Mouse (Mus musculus) layer of hippocampus, postnatal 25 days (tissue): ENCODE data around the gene Clstn2. TPM values are rescaled to one million over a fixed set of nuclear protein-coding genes. Genes with fewer than 3 reads are reported as not detected.

Experiments
- DNase-seq, 2 experiments: peaks; one replicate each; pipeline ENCODE4 v3.0.0; 2022; ENCODE audit warnings: mixed read lengths in 2 of 2, low spot score in 1 of 2; ENCODE audit errors: extremely low spot score in 1 of 2
- total RNA-seq, 2 experiments: library from RNA; stranded (reverse); gene quantifications; 2 replicates each; pipeline ENCODE4 v1.2.3; 2021

Clstn2 gene
- total RNA-seq, 2 experiments from 2014 or later = 138 to 161 TPM

DNA sequence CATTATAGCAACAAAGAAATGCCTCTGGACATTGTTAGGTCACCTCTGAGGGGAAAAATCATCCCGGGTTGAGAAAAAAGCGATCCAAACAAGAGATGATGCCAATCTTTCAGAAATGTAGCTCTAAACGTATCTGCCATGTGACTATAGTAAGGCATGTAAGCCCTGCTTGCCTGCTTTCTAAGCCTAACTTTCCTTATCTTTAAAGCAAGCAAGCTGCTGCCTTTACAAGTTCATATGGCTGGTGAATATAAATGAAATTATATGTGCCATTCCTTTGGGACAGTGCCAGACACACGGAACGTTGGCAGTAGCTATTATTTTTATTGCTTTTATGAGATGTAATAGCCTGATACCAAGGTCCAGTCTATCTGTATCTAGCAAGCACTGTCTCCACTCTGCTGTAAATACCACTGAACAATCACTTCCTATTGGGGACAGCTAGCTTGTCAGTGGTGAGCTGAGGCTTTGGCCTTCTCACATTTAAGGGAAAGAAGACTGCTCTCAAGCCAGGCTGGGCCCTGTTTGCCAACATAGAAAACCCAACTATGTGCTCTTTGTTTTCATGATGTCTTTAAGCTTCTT, 252.9 kb downstream of the Clstn2 start:
- DNase-seq = no peak

DNA sequence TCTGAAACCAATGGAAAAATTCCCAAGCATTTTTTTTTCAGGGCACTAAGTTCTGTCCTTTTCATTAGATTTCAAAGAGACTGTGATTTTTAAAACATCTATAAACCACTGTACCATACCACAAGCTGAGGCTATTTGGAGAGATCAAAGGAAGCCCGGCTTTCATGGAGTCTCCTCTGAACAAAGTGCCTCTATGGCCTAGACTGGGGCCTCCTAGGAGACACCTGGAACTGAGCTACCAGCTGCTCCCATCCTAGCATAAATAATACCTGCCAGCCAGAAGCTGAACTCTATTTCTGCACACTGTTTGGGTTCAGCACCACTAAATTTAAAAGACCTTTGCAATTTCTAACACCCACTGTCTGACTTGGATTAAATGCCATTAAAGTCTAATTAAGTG, 257.2 kb downstream of the Clstn2 start:
- DNase-seq = no peak

GRCm38 (mm10) chr9:97774991-97775390, 258.0 kb downstream of the Clstn2 start:
- DNase-seq = no peak

GRCm38 (mm10) chr9:97773911-97774310, 259.1 kb downstream of the Clstn2 start:
- peak in 1 of 2 experiments; percentile 29 for DNase-seq

GRCm38 (mm10) chr9:97772431-97772830, 260.6 kb downstream of the Clstn2 start:
- no peak for DNase-seq

GRCm38 (mm10) chr9:97769331-97769730, 263.6 kb downstream of the Clstn2 start:
- no peak for DNase-seq

DNA sequence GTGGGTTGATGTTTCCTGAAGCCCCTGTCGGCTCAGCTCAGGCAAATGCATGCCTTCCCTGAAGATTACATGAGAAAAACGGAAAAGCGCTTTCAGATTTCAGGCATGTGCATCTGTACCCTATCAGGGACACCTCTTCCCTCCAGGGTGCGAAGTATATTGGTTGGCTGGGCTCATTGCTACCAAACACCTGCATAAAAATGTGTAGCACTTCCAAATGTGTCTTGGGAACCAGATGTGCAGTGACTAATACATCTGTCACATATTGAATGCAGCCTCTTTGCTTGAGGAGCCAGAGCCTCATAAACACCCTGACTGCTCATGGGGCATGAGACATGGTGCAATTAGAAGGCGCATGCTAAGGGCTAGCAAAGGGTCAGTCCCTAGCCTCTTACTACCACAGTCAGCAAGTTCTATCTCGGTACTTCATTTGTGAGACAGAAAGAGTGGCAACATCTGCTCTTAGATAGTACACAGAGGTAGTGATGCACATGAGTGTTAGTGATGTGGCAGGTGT, 267.7 kb downstream of the Clstn2 start:
- no peak for DNase-seq

GRCm38 (mm10) chr9:97763048-97763447, 269.9 kb downstream of the Clstn2 start:
- DNase-seq = no peak

DNA sequence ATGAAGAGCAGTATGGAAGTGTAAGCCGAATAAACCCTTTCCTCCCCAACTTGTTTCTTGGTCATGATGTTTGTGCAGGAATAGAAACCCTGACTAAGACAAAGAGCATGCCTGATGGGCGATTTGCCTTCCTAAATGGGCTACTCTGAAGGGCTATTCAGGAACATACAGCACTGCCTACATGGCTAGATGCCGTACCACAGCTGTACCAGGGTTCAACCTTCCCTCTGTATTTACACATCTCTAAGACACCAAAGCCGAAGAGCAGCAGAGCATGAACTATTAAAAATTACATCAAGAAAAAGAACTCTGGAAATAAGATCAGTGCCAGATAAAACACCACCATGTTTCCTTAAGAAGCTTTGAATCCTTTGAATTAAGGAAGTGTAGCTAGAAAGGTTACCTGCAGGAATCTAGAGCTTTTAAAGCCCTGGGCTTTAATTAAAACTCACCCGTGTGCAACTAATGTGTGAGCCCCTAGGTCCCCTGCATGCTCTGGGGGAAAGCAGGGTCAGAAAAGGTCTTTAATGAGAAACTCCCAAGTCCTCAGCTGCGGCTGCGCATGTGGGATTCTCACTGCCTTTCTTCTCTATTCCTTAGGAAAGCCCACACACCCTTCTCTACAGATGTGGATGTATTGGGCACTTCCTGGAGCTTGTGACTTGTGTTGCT, 277.2 kb downstream of the Clstn2 start:
- DNase-seq = no peak

DNA sequence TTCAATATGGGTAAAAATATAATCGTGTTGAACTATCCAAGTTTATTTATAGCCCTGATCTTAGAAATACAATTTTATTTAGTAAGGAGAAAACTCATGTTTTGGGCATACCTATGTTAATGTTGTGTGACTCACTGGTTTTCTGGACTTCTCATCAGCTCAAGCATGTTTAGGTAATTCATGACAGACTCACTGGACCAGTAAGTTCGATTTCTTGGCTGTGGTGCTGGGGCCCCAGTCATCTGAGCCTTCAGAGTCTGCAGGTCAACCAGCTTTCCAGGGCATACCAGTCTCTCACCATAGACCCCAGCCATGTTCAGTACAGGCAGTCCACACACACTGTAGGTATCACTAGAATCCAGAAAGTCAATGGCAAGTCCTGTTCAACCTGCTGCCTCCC, 279.3 kb downstream of the Clstn2 start:
- DNase-seq = no peak

GRCm38 (mm10) chr9:97746574-97746973, 286.4 kb downstream of the Clstn2 start:
- no peak for DNase-seq

- no peak for DNase-seq
Observed at GRCm38 (mm10) chr9:97727715-97728486, 305.1 kb downstream of the Clstn2 start.

GRCm38 (mm10) chr9:97717728-97718127, 315.3 kb downstream of the Clstn2 start:
- no peak for DNase-seq

DNA sequence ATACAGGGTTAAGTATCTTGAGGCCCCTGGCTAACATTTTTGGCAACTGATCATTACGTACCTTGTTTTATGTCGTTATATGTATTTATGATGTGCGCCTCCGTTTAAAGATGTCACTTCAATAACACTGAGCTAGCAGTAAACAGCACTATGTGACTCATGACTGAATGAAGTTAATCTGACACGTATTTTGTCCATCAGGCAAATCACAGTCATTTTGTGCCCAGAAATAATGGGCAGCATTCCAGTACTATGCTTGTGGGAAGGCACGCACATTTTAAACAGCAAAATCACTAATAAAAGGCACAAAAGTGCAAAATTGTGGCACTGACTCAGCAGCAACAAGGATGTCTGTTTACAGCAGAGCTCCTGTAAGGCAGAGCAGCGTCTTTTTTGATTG, 316.0 kb downstream of the Clstn2 start:
- no peak for DNase-seq

DNA sequence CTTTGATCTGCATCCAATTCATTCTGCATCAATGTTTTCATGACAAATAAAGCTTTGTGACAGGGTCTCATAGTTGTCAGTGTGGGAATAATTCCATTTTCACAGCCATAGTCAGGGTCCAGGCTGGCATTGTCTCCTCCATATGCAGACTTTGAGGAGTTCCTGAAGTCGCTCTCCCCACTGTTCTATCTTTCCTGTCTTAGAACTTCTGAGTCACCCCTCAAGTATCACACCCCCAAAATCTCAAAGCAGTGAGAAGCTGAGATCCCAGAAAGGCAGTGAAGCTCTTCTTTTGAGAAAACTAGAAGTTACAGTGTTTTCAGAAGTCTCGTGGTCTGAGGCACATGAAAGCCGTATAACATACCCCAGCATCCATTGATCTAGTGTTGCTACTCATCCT, 320.1 kb downstream of the Clstn2 start:
- DNase-seq = no peak

GRCm38 (mm10) chr9:97703901-97704503, 329.0 kb downstream of the Clstn2 start:
- no peak for DNase-seq

GRCm38 (mm10) chr9:97702989-97703388, 330.0 kb downstream of the Clstn2 start:
- no peak for DNase-seq

GRCm38 (mm10) chr9:97699983-97700382, 333.0 kb downstream of the Clstn2 start:
- no peak for DNase-seq

DNA sequence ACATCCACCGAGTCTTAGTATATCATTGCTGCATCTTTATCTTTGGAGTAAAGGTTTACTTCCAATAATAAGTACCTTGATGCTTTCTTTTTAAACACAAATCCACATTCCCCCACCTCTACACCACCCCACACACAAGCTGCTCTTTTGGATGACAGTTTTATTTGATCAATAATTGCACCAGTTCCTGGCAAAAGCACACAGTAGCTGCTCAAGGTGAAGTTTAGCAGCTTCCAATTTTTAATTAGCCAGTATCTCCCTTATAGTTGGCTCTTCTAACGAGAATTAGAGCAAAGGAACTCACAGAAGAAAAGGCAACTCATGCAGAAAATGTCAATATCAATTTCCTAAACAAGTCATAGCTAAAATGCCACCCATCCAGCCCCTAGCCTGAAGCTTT, 334.0 kb downstream of the Clstn2 start:
- DNase-seq = no peak

DNA sequence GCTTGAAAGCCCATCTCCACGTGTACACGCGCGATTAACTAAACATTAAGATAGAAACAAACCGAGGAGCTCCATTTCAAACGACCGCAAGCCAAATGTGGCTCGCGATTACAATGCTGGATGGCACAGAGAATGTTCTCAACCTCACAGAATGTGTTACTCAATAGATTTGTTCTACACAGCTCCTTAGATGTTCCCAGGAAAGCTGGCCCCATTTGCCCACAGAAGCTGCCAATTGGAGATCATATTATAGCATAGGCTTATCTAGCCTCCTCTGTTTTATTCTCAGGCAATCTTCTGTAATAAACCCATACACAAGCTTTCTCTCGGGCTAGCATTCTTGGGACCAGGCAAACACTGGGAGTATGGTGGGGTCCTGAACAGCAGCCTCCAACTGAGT, 334.9 kb downstream of the Clstn2 start:
- no peak for DNase-seq

GRCm38 (mm10) chr9:97696655-97697235, 336.2 kb downstream of the Clstn2 start:
- no peak for DNase-seq
